Mouse (Mus musculus) liver, embryonic 12.5 days (tissue): ENCODE data around the gene Setd4. TPM values are rescaled to one million over a fixed set of nuclear protein-coding genes. Genes with fewer than 3 reads are reported as not detected.

Experiments used
- polyA plus RNA-seq: library from polyadenylated mRNA; unstranded; fragments of >200 nt; fragmentation: Nextera tagmentation; extraction: Ambion mirVana; gene quantifications from 2 replicates; pipeline ENCODE4 v1.2.1, GENCODE M21; 2016

The Setd4 gene
- polyA plus RNA-seq, 1 experiment from 2014 or later: 6.5 TPM

Other genes with a start within 250 kb of the Setd4 start
- 24.1 and 28.0 TPM in 2 replicates for gene Cbr1, start 1.8 kb upstream of the Setd4 start, polyA plus RNA-seq
- not detected in 2 replicates for gene Gm5678, start 24.0 kb upstream of the Setd4 start, polyA plus RNA-seq
- gene Cbr3, start 79.2 kb upstream of the Setd4 start, polyA plus RNA-seq: 0.11 and 0.37 TPM in 2 replicates
- gene Dop1b, start 107.8 kb upstream of the Setd4 start, polyA plus RNA-seq: 10.5 and 12.8 TPM in 2 replicates
- gene Morc3, start 228.1 kb upstream of the Setd4 start, polyA plus RNA-seq: 22.6 and 26.3 TPM in 2 replicates